Mouse (Mus musculus) C2C12 (cell line): Measurements from ENCODE around the gene Iqch.

Source experiments
- CTCF ChIP-seq: IDR thresholded peaks from one replicate; pipeline ENCODE4 v1.5.1; 2011; ENCODE audit not compliant: control insufficient read depth, insufficient read depth, insufficient read length
- MYOG ChIP-seq: IDR thresholded peaks from one replicate; pipeline ENCODE4 v1.6.1; 2011; ENCODE audit not compliant: control insufficient read depth, insufficient read length; ENCODE audit errors: extremely low read depth
- USF1 ChIP-seq: IDR thresholded peaks from one replicate; pipeline ENCODE4 v1.6.1; 2011; ENCODE audit warnings: low read depth, mild to moderate bottlenecking, control low read depth, moderate library complexity

DNA sequence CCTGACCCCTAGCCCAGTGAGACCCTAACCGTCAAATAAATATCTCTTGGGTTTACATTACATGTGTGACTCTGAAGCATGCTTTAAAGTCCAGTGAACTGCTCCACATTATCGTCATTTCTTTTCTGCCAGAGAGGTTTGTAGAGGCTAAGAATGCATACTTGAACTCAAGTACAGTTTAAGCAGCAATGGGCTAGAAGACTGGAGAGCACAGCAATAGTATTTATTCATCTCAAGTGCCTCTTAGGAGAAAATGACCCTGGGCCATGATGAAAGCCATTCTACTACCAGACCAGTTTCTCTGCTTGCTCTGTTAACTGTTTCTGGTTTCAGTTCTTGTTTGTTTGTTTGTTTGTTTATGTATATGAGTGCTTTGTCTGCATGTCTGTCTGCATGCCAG lies 38.9 kb downstream of the Iqch start:
- TF ChIP-seq CTCF (no peak), MYOG (no peak), USF1 (no peak)
